Mouse (Mus musculus) forebrain, embryonic 12.5 days (tissue): Measurements from ENCODE around the gene Dst. TPM values are rescaled to one million over a fixed set of nuclear protein-coding genes. Genes with fewer than 3 reads are reported as not detected.

Experiments used
- ATAC-seq: fragments of 200-750 bp; cut with Nextera tagmentation; 2 replicates; pipeline ENCODE4 v1.8.0; 2017; ENCODE audit warnings: moderate TSS enrichment; ENCODE audit not compliant: low FRiP score
- H3K27ac ChIP-seq: fragments of 300-500 bp; sonication (generic); 2 replicates; pipeline ENCODE4 v1.5.1; 2016; ENCODE audit warnings: mild to moderate bottlenecking
- H3K27me3 ChIP-seq: fragments of 300-500 bp; sonication (generic); 2 replicates; pipeline ENCODE4 v1.6.1; 2016; ENCODE audit warnings: mild to moderate bottlenecking
- H3K36me3 ChIP-seq: fragments of 300-500 bp; sonication (generic); replicated peaks from 2 replicates; pipeline ENCODE4 v1.6.1; 2016; ENCODE audit warnings: mild to moderate bottlenecking
- H3K4me1 ChIP-seq: fragments of 300-500 bp; sonication (generic); 2 replicates; pipeline ENCODE4 v1.6.1; 2016
- H3K4me2 ChIP-seq: fragments of 300-500 bp; sonication (generic); 2 replicates; pipeline ENCODE4 v1.6.1; 2016; ENCODE audit warnings: mild to moderate bottlenecking, moderate library complexity
- H3K4me3 ChIP-seq: fragments of 300-500 bp; sonication (generic); replicated peaks from 2 replicates; pipeline ENCODE4 v1.5.1; 2016; ENCODE audit warnings: mild to moderate bottlenecking
- H3K9ac ChIP-seq: fragments of 300-500 bp; sonication (generic); 2 replicates; pipeline ENCODE4 v1.6.1; 2016; ENCODE audit warnings: mild to moderate bottlenecking
- H3K9me3 ChIP-seq: fragments of 300-500 bp; sonication (generic); 2 replicates; pipeline ENCODE4 v1.6.1; 2016
- WGBS: fragments of 180-500 bp; shearing (Covaris S2); methylation state at CpG from one replicate; pipeline ENCODE4 v1.1.7; 2016; 5-methylcytosine and 5-hydroxymethylcytosine counted together
- polyA plus RNA-seq: library from polyadenylated mRNA; unstranded; fragments of >200 nt; fragmentation: Nextera tagmentation; extraction: Ambion mirVana; gene quantifications from 2 replicates; pipeline ENCODE4 v1.2.1, GENCODE M21; 2016

The Dst gene
- polyA plus RNA-seq = 26.8 and 30.8 TPM in 2 replicates

DNA sequence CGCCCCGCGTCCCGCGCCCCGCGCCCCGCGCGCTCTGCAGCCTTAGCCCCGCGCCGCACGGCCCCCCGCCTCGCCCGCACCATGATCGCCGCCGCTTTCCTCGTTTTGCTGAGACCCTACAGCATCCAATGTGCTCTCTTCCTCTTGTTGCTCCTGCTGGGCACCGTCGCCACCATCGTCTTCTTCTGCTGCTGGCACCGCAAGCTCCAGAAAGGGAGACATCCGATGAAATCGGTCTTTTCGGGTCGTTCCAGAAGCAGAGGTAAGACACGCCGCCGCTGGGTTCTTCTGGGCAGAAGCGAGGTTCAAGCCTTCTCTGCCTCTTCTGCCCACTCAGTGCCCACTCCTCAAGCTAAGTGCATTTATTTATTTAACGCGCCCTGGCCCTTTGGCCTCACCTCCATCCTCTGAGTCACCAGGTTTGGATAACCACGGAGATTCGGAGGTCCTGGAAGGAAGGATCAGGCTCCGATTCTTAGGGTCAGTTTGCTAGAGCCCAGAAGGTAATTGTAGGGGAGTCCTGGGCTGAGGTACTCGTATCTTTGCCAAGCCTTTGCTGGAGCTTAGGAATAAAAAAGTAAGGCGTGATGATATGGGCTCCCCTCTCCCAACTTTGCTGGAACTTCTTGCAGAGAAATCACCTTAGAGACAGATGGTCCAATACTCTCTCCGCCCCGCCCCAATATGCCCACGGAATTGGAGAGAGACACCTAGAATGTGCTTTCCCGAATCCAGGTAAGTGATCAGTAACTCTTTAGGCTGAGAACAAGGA is at the start of gene Dst:
Gene Dst (plus strand): TSS at position 35 of the 772 bp plus-strand sequence.
- H3K4me3 ChIP-seq = peak within 1 kb of the TSS; percentile 72
- H3K4me1 ChIP-seq = peaks cover 14% of the 10 kb centered on the region
- ATAC-seq = no peak
- H3K27me3 ChIP-seq = peaks cover 43% of the 10 kb centered on the region
- peak within 1 kb of the TSS; percentile 88 for H3K4me2 ChIP-seq
- 5% methylated on average over 28 of the region's 44 CpGs for whole genome bisulfite sequencing
- no peaks in the 10 kb centered on the region for H3K9me3 ChIP-seq
- peak within 1 kb of the TSS; percentile 53; the same call in 1 of the 2 replicates for H3K27ac ChIP-seq
- peak within 1 kb of the TSS; percentile 67 for H3K9ac ChIP-seq
- H3K36me3 ChIP-seq = no peaks in the 10 kb centered on the region

GRCm38 (mm10) chr1:33869031-33869430 is 39.0 kb upstream of the Dst start:
- H3K4me1 ChIP-seq = no peaks in the 10 kb centered on the region
- ATAC-seq = no peak
- WGBS = 82% methylated on average over 2 of the region's 2 CpGs
- H3K9ac ChIP-seq = no peak overlapping the region
- H3K4me2 ChIP-seq = no peak overlapping the region
- H3K27ac ChIP-seq = no peak overlapping the region
- no peaks in the 10 kb centered on the region for H3K9me3 ChIP-seq
- H3K27me3 ChIP-seq = no peaks in the 10 kb centered on the region
- no peaks in the 10 kb centered on the region for H3K36me3 ChIP-seq
- H3K4me3 ChIP-seq = no peak overlapping the region

DNA sequence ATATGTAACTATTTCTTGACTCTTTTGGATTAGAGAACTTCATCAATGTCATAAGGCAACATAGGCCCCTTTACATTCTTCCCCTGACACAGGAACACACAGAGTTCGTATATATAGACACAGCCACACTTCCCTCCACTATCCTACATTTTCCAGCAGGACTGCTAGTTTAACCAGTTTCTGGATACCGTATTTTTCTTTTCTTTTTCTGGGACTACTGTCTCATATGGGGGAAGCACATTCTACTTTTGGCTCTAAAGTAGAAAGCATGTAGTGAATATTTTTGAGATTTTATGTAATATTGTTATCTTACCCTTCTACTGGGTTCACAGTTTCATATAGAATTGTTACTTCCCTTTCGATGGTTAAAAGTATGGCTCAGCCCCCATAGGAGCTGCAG is 38.6 kb upstream of the Dst start:
- Histone ChIP-seq H3K4me3 (no peak overlapping the region), H3K27ac (no peak overlapping the region), H3K27me3 (no peaks in the 10 kb centered on the region), H3K4me1 (no peaks in the 10 kb centered on the region), H3K4me2 (no peak overlapping the region), H3K36me3 (no peaks in the 10 kb centered on the region), H3K9ac (no peak overlapping the region), H3K9me3 (no peaks in the 10 kb centered on the region)
- 92% methylated on average over 3 of the region's 3 CpGs for WGBS
- no peak for ATAC-seq

GRCm38 (mm10) chr1:33873561-33873960 is 34.5 kb upstream of the Dst start:
- H3K9ac ChIP-seq = no peak overlapping the region
- no peak overlapping the region for H3K4me2 ChIP-seq
- no peaks in the 10 kb centered on the region for H3K27me3 ChIP-seq
- no peak overlapping the region for H3K4me3 ChIP-seq
- no peaks in the 10 kb centered on the region for H3K36me3 ChIP-seq
- WGBS = 82% methylated on average over 5 of the region's 5 CpGs
- H3K27ac ChIP-seq = no peak overlapping the region
- ATAC-seq = no peak
- no peaks in the 10 kb centered on the region for H3K4me1 ChIP-seq
- H3K9me3 ChIP-seq = no peaks in the 10 kb centered on the region

GRCm38 (mm10) chr1:33875691-33876090 is 32.3 kb upstream of the Dst start:
- no peaks in the 10 kb centered on the region for H3K9me3 ChIP-seq
- no peaks in the 10 kb centered on the region for H3K27me3 ChIP-seq
- no peak overlapping the region for H3K27ac ChIP-seq
- ATAC-seq = no peak
- H3K4me2 ChIP-seq = no peak overlapping the region
- H3K9ac ChIP-seq = no peak overlapping the region
- H3K4me3 ChIP-seq = no peak overlapping the region
- no peaks in the 10 kb centered on the region for H3K36me3 ChIP-seq
- WGBS = 47% methylated on average over 6 of the region's 6 CpGs
- H3K4me1 ChIP-seq = no peaks in the 10 kb centered on the region

DNA sequence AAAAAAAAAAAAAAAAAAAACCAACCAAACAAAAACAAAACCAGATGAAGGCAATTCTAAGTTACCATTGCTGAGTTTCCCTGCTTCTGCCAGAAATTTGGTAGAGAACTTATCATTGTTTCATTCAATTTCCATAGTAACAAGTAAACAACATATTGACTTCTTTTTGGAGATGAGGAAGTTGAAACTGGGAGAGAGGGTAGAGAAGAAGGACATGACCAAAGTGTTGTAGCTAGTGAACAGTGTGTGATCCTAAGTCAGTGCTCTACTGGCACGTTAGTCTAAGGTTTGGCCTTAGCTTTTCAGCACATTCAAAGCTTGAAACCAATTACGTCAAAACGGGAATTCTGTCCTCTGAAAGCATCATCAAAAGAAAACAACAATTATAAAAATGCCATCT is 31.6 kb upstream of the Dst start:
- Histone ChIP-seq H3K36me3 (no peaks in the 10 kb centered on the region), H3K27ac (no peak overlapping the region), H3K9me3 (no peaks in the 10 kb centered on the region), H3K4me3 (no peak overlapping the region), H3K27me3 (no peaks in the 10 kb centered on the region), H3K4me2 (no peak overlapping the region), H3K9ac (no peak overlapping the region), H3K4me1 (no peaks in the 10 kb centered on the region)
- no peak for ATAC-seq
- WGBS = 85% methylated on average over 3 of the region's 3 CpGs

- no peak overlapping the region for H3K4me3 ChIP-seq
- no peak overlapping the region for H3K9ac ChIP-seq
- 86% methylated on average over 7 of the region's 7 CpGs for WGBS
- H3K9me3 ChIP-seq = no peaks in the 10 kb centered on the region
- ATAC-seq = no peak
- no peaks in the 10 kb centered on the region for H3K27me3 ChIP-seq
- no peaks in the 10 kb centered on the region for H3K4me1 ChIP-seq
- no peaks in the 10 kb centered on the region for H3K36me3 ChIP-seq
- H3K27ac ChIP-seq = no peak overlapping the region
- H3K4me2 ChIP-seq = no peak overlapping the region
These were observed 29.9 kb upstream of the Dst start for GRCm38 (mm10) chr1:33878170-33878569.

- H3K27me3 ChIP-seq = no peaks in the 10 kb centered on the region
- H3K9me3 ChIP-seq = no peaks in the 10 kb centered on the region
- H3K36me3 ChIP-seq = no peaks in the 10 kb centered on the region
- 25% methylated on average over 18 of the region's 18 CpGs for WGBS
- no peaks in the 10 kb centered on the region for H3K4me1 ChIP-seq
- ATAC-seq = no peak
- H3K4me2 ChIP-seq = peak overlapping the region; percentile 30
- no peak overlapping the region for H3K27ac ChIP-seq
- no peak overlapping the region for H3K4me3 ChIP-seq
- H3K9ac ChIP-seq = no peak overlapping the region
These were observed 24.8 kb upstream of the Dst start for GRCm38 (mm10) chr1:33883102-33883839.

DNA sequence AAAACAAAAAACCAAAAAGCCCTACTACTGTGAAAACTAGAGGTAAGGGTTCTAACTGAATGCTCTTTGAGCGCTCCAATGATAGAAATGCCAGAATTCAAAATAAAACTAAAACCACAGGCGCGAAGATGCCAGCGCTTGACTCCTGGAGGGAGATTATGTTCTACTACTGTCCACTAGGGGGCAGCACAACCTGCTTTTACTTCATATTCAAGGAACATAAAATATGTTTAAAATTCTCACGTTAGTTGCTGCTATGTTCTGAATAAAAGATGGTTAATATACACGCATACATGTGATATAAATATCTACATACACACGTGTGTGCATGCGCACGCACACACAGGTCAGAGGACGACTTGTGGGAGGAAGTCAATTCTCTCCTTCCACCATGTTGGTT is 15.2 kb upstream of the Dst start:
- Histone ChIP-seq H3K27ac (no peak overlapping the region), H3K27me3 (no peaks in the 10 kb centered on the region), H3K4me1 (no peaks in the 10 kb centered on the region), H3K4me2 (no peak overlapping the region), H3K4me3 (no peak overlapping the region), H3K9me3 (no peaks in the 10 kb centered on the region), H3K36me3 (no peaks in the 10 kb centered on the region), H3K9ac (no peak overlapping the region)
- ATAC-seq = no peak
- WGBS = 66% methylated on average over 10 of the region's 10 CpGs

DNA sequence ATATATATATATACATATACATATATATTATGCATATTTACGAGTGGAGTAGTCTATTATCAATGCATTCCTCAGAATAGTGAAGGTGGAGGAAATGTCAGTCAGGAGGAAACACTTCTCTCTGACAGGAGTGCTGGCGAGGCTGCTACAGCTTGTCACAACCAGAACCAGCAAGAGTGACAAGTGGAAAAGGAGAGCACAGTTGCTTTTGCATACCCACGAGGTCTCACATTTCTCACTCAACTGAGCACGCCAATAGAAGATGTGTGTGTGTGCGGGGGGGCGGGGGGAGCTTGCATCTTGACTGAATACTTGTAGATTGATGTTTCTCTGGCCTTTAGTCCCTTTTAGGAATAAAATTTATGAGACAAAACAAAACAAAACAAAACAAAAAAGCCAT is 11.9 kb upstream of the Dst start:
- Histone ChIP-seq H3K9ac (no peak overlapping the region), H3K4me3 (no peak overlapping the region), H3K4me2 (no peak overlapping the region), H3K27me3 (no peaks in the 10 kb centered on the region), H3K36me3 (no peaks in the 10 kb centered on the region), H3K4me1 (no peaks in the 10 kb centered on the region), H3K27ac (no peak overlapping the region), H3K9me3 (no peaks in the 10 kb centered on the region)
- ATAC-seq = no peak
- 73% methylated on average over 6 of the region's 6 CpGs for WGBS

GRCm38 (mm10) chr1:33896666-33897065 is 11.4 kb upstream of the Dst start:
- no peak overlapping the region for H3K4me3 ChIP-seq
- H3K9ac ChIP-seq = no peak overlapping the region
- H3K4me2 ChIP-seq = no peak overlapping the region
- H3K36me3 ChIP-seq = no peaks in the 10 kb centered on the region
- ATAC-seq = no peak
- WGBS = 84% methylated on average over 4 of the region's 4 CpGs
- H3K27me3 ChIP-seq = no peaks in the 10 kb centered on the region
- no peak overlapping the region for H3K27ac ChIP-seq
- no peaks in the 10 kb centered on the region for H3K9me3 ChIP-seq
- no peaks in the 10 kb centered on the region for H3K4me1 ChIP-seq

GRCm38 (mm10) chr1:33897426-33897825 is 10.6 kb upstream of the Dst start:
- no peak for ATAC-seq
- Histone ChIP-seq H3K9ac (no peak overlapping the region), H3K9me3 (no peaks in the 10 kb centered on the region), H3K36me3 (no peaks in the 10 kb centered on the region), H3K27me3 (no peaks in the 10 kb centered on the region), H3K27ac (no peak overlapping the region), H3K4me3 (no peak overlapping the region), H3K4me2 (no peak overlapping the region), H3K4me1 (no peaks in the 10 kb centered on the region)
- 90% methylated on average over 11 of the region's 11 CpGs for WGBS

- ATAC-seq = no peak
- H3K9me3 ChIP-seq = no peaks in the 10 kb centered on the region
- no peak overlapping the region for H3K4me3 ChIP-seq
- H3K9ac ChIP-seq = no peak overlapping the region
- H3K27ac ChIP-seq = no peak overlapping the region
- no peaks in the 10 kb centered on the region for H3K4me1 ChIP-seq
- H3K4me2 ChIP-seq = no peak overlapping the region
- H3K27me3 ChIP-seq = no peaks in the 10 kb centered on the region
- WGBS = 92% methylated on average over 6 of the region's 6 CpGs
- no peaks in the 10 kb centered on the region for H3K36me3 ChIP-seq
These were observed 9.7 kb upstream of the Dst start for GRCm38 (mm10) chr1:33898373-33898772.
